Mouse (Mus musculus): ENCODE results near the gene Nxpe5. TPM values are rescaled to one million over a fixed set of nuclear protein-coding genes. Genes with fewer than 3 reads are reported as not detected.
"Not testable (repeated sequence)": the region's sequence is repeated elsewhere in the genome, so short reads cannot be mapped to it uniquely, and the experiment has no call there.

Gene Nxpe5
- polyA plus RNA-seq, 1 experiment from 2014 or later = not detected

DNA sequence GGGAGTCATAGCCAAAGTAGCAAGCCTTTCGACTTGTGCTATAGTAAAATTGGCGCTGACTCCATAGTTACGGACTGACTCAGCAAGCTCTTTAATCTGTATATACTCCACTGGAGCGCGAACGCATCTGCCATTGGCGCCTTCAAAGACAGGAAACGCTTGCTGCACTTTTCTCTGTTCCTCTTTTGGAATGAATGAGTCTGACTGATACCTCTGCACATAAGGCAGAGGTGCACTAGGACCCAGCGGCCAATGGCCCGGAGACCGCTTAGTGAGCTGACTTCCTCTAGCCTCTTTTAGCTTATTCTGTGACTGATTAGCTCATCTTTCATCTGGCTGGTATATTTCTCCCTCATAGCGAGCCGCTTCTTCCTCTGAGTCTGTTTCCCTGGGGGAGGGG lies 9.1 kb upstream of the Nxpe5 start:
- H3K36me3 ChIP-seq; H3K27me3 ChIP-seq; H3K27ac ChIP-seq; H3K4me3 ChIP-seq (replicated peaks); H3K9ac ChIP-seq (replicated peaks); H3K4me1 ChIP-seq (replicated peaks); ATAC-seq (ENCODE audit: insufficient number of reproducible peaks, insufficient read depth, low FRiP score, low TSS enrichment, low read depth); H3K4me2 ChIP-seq: not testable (repeated sequence)
- H3K9me3 ChIP-seq = peaks cover 33% of the 10 kb centered on the region
- WGBS = 96% methylated on average over 13 of the region's 13 CpGs

DNA sequence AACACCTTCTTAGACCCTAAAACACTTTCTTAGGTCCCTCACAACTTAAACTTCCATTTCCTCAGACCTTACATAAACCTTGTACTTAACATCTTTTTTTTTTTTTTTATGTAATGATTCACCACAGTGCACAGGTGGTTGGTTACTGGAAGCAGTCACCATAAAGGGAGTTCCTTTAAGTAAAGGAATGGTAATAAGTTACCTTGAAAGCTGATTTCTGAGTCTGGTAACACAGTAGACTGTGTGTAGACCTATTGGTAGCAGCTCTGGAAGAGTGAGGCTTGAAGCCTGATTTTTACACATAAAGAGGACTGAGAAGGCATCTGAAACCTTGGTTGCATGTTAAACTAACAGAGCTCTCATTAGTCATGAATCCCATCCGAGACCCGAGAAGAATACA lies 5.8 kb upstream of the Nxpe5 start:
- H3K4me2 ChIP-seq = no peak overlapping the region
- WGBS = 70% methylated on average over 2 of the region's 2 CpGs
- H3K9ac ChIP-seq (replicated peaks) = no peak overlapping the region
- H3K27me3 ChIP-seq = no peaks in the 10 kb centered on the region
- H3K27ac ChIP-seq = no peak overlapping the region
- H3K36me3 ChIP-seq = no peaks in the 10 kb centered on the region
- H3K4me1 ChIP-seq (replicated peaks) = no peaks in the 10 kb centered on the region
- H3K4me3 ChIP-seq (replicated peaks) = no peak overlapping the region
- no peak for ATAC-seq (ENCODE audit: insufficient number of reproducible peaks, insufficient read depth, low FRiP score, low TSS enrichment, low read depth)
- peaks cover 29% of the 10 kb centered on the region for H3K9me3 ChIP-seq

DNA sequence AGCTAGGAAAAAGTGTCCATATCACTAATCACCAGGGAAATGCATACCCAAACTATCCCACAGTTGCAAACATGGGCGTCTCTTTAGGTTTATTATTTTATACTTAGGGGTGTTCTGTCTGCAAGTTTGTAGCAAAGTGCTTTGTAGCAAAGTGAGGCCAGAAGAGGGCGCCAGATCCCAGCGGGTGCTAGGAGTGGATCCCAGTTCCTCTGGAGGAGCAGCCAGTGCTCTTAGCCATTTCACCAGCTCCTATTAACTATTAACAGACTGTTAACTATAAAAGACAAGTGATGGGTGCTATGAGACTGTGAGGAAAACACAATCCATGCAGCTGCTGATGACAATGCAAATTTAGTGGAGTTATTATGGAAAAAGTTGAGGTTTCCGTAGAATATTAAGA lies 3.6 kb upstream of the Nxpe5 start:
- ATAC-seq (ENCODE audit: insufficient number of reproducible peaks, insufficient read depth, low FRiP score, low TSS enrichment, low read depth) = no peak
- no peak overlapping the region for H3K9ac ChIP-seq (replicated peaks)

DNA sequence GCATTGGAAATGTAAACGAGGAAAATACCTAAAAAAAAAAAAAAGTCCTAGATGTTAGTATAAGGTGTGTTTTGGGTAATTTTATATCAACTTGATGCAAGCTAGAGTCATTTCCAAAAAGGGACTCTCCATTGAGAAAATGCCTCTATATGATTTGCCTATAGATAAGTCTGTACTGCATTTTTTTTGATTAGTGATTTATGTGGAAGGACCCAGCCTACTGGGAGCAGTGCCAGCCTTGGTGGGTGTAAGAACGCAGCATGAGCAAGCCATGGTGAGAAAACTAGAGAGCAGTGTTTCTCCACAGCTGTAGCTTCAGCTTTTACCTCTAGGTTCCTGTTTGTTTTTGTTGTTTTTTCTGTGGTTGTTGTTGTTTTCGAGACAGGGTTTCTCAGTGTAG lies 2.4 kb upstream of the Nxpe5 start:
- ATAC-seq (ENCODE audit: insufficient number of reproducible peaks, insufficient read depth, low FRiP score, low TSS enrichment, low read depth) = no peak
- no peaks in the 10 kb centered on the region for H3K4me1 ChIP-seq (replicated peaks)
- H3K4me3 ChIP-seq (replicated peaks) = no peak overlapping the region
- no peaks in the 10 kb centered on the region for H3K36me3 ChIP-seq
- H3K9me3 ChIP-seq = no peaks in the 10 kb centered on the region
- H3K4me2 ChIP-seq = no peak overlapping the region
- no peaks in the 10 kb centered on the region for H3K27me3 ChIP-seq
- H3K9ac ChIP-seq (replicated peaks) = no peak overlapping the region
- no peak overlapping the region for H3K27ac ChIP-seq
- 68% methylated on average over 3 of the region's 3 CpGs for WGBS

More for the DNA sequence above, 3.6 kb upstream of the Nxpe5 start:
- H3K36me3 ChIP-seq = no peaks in the 10 kb centered on the region
- peaks cover 7% of the 10 kb centered on the region; the same call in 1 of the 2 replicates for H3K9me3 ChIP-seq
- 27% methylated on average over 4 of the region's 4 CpGs for WGBS
- H3K4me1 ChIP-seq (replicated peaks) = no peaks in the 10 kb centered on the region
- H3K27ac ChIP-seq = no peak overlapping the region
- no peak overlapping the region for H3K4me2 ChIP-seq
- H3K4me3 ChIP-seq (replicated peaks) = no peak overlapping the region
- H3K27me3 ChIP-seq = no peaks in the 10 kb centered on the region

DNA sequence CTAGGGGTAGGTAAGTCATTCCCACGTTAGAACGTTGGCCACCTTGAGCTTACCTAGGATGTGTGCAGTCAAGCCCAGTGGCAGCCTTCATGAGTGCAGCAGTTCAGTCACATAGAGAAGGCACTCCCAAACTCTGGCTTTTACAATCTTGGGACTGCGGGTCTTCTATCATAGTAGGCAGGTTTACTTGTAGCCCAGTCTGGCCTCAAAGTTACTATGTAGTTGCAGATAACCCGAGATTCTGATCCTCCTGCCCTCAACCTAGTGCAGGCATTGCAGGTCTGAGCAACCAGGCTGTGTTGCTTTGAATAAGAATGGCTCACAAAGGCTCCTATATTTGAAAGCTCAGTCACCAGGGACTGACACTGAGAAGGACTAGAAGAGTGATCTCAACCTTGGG lies 793 bp downstream of the Nxpe5 start:
- Histone ChIP-seq H3K9me3 (no peaks in the 10 kb centered on the region), H3K9ac (replicated peaks) (no peak overlapping the region), H3K4me3 (replicated peaks) (no peak overlapping the region), H3K27me3 (no peaks in the 10 kb centered on the region), H3K36me3 (no peaks in the 10 kb centered on the region), H3K27ac (no peak overlapping the region), H3K4me2 (no peak overlapping the region), H3K4me1 (replicated peaks) (no peaks in the 10 kb centered on the region)
- 74% methylated on average over 4 of the region's 4 CpGs for WGBS
- ATAC-seq (ENCODE audit: insufficient number of reproducible peaks, insufficient read depth, low FRiP score, low TSS enrichment, low read depth) = no peak

DNA sequence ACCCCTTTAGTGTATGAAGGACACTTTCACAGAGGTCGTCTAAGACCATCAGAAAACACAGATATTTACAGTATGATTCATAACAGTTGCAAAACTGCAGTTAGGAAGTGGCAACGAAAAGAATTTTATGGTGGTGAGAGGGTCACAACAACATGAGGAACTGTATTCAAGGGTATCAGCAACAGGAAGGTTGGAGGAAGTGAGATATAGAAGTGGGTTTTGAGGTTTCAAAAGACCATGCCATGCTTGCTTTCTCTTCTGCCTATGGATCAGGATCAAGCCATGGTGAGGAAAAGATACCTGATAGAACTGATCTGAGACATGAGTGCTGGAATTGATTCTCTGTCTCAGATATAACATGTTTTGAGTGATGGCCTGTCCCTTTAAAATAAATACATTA lies 1.7 kb downstream of the Nxpe5 start:
- no peak for ATAC-seq (ENCODE audit: insufficient number of reproducible peaks, insufficient read depth, low FRiP score, low TSS enrichment, low read depth)
- Histone ChIP-seq H3K36me3 (no peaks in the 10 kb centered on the region), H3K4me2 (no peak overlapping the region), H3K27me3 (no peaks in the 10 kb centered on the region), H3K4me3 (replicated peaks) (no peak overlapping the region), H3K9ac (replicated peaks) (no peak overlapping the region), H3K9me3 (no peaks in the 10 kb centered on the region), H3K4me1 (replicated peaks) (no peaks in the 10 kb centered on the region), H3K27ac (no peak overlapping the region)
- 80% methylated on average over 2 of the region's 2 CpGs for WGBS

DNA sequence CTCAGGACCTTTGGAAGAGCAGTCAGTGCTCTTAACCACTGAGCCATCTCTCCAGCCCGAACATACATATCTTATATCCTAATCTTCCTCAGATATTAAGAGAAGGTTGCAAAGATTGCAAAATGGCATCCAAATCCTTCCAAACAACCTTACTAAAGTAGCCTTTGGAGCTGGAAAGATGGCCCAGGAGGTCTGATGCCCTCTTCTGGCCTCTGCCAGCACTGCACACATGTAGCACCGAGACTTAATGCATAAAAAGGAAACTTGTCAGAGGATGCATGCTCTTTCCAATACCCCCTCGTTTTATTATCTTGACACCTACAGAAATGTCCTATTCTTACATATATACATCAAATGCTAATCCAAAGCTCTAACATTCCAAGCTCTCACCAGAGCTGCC lies 2.3 kb downstream of the Nxpe5 start:
- Histone ChIP-seq H3K4me3 (replicated peaks) (no peak overlapping the region), H3K27me3 (no peaks in the 10 kb centered on the region), H3K36me3 (no peaks in the 10 kb centered on the region), H3K4me1 (replicated peaks) (no peaks in the 10 kb centered on the region), H3K4me2 (no peak overlapping the region), H3K9me3 (no peaks in the 10 kb centered on the region), H3K27ac (no peak overlapping the region), H3K9ac (replicated peaks) (no peak overlapping the region)
- WGBS = 55% methylated on average over 3 of the region's 3 CpGs
- ATAC-seq (ENCODE audit: insufficient number of reproducible peaks, insufficient read depth, low FRiP score, low TSS enrichment, low read depth) = no peak

DNA sequence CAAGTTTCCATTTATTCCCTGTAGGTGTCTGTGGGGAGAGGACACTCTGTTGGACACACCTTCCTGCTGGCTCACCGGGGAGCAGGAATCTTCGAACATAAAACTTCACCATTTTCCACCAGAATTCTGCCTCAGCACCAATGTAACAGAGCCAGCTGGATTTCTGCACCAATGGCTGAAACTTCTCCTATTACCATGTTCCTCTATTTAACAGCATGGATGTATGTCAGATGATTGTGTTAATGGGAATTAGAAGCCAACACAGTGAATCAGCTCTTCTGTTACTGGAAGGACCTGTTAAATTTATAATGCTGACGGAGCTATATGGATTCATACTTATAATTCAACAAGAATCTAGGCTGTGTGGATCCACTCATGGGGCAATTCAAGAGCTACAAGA lies 3.8 kb downstream of the Nxpe5 start:
- no peak overlapping the region for H3K9ac ChIP-seq (replicated peaks)
- no peaks in the 10 kb centered on the region for H3K27me3 ChIP-seq
- 90% methylated on average over 3 of the region's 3 CpGs for WGBS
- no peak overlapping the region for H3K27ac ChIP-seq
- no peaks in the 10 kb centered on the region for H3K9me3 ChIP-seq
- no peak overlapping the region for H3K4me2 ChIP-seq
- no peaks in the 10 kb centered on the region for H3K4me1 ChIP-seq (replicated peaks)
- no peak for ATAC-seq (ENCODE audit: insufficient number of reproducible peaks, insufficient read depth, low FRiP score, low TSS enrichment, low read depth)
- no peaks in the 10 kb centered on the region for H3K36me3 ChIP-seq
- no peak overlapping the region for H3K4me3 ChIP-seq (replicated peaks)

DNA sequence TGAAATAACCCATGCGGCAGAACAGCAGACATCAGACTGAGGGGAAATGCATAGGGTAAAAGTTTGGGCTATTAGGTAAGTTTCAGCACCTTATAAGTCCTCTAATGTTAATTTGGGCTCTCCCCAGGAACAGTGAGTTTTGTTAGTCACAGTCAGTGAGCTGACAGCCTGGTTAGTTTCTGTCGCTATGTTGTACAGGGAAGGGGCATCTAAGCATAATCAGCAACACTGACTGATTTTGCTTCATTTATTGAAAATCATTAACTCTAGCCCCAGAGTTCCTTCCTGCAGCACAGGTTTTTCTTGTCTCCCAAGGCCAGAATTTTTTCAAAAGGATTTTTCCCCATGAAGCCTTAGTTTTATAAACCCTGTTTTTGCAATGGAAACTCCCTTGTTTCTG lies 8.1 kb downstream of the Nxpe5 start:
- 81% methylated on average over 2 of the region's 2 CpGs for WGBS
- no peak overlapping the region for H3K9ac ChIP-seq (replicated peaks)
- no peak overlapping the region for H3K27ac ChIP-seq
- no peaks in the 10 kb centered on the region for H3K27me3 ChIP-seq
- H3K36me3 ChIP-seq = no peaks in the 10 kb centered on the region
- H3K4me1 ChIP-seq (replicated peaks) = no peaks in the 10 kb centered on the region
- no peak overlapping the region for H3K4me2 ChIP-seq
- no peak overlapping the region for H3K4me3 ChIP-seq (replicated peaks)
- no peaks in the 10 kb centered on the region for H3K9me3 ChIP-seq
- no peak for ATAC-seq (ENCODE audit: insufficient number of reproducible peaks, insufficient read depth, low FRiP score, low TSS enrichment, low read depth)

DNA sequence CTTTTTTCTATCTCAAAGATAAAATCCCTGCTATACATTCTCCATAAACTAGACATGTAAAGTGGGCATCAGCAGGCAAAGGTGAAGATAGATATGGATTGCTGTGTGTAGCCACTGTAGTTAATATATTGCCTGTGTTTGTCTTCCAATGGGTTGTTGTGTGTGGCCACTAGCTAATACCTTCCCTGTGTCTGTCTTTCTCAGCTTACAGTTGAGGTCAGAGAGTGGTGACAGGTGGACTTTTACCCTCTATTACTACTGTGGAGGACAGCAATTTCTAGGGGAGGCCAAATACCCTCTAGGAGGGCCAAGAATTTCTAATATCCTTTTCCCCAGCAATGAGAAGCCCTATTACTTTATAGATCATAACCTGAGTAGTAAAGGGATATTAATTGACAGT lies 8.5 kb downstream of the Nxpe5 start:
- H3K4me2 ChIP-seq = no peak overlapping the region
- no peaks in the 10 kb centered on the region for H3K36me3 ChIP-seq
- H3K27ac ChIP-seq = no peak overlapping the region
- no peaks in the 10 kb centered on the region for H3K4me1 ChIP-seq (replicated peaks)
- ATAC-seq (ENCODE audit: insufficient number of reproducible peaks, insufficient read depth, low FRiP score, low TSS enrichment, low read depth) = no peak
- H3K27me3 ChIP-seq = no peaks in the 10 kb centered on the region
- H3K9me3 ChIP-seq = no peaks in the 10 kb centered on the region
- no peak overlapping the region for H3K9ac ChIP-seq (replicated peaks)
- no peak overlapping the region for H3K4me3 ChIP-seq (replicated peaks)

DNA sequence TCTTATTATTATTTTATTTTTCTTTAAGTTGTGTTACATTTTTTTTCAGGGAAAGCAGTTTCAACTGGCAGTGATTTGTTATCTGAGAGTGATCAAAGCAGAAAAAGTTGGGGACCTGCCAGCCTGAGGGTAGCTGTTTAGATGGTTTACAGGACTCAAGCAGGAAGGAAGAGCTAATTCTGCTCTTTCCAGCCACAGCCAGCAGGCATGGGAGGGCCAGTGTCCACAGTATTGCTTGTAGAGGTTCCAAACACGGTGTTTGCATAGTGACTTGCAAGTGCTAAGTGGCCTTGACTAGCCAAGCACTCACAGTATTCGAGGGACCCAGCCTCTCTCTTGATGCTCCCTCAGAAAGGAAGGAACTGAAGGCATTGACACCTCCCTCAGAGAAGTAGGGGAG lies 15.8 kb downstream of the Nxpe5 start:
- Histone ChIP-seq H3K4me2 (no peak overlapping the region), H3K4me3 (replicated peaks) (no peak overlapping the region), H3K36me3 (no peaks in the 10 kb centered on the region), H3K4me1 (replicated peaks) (no peaks in the 10 kb centered on the region), H3K27ac (no peak overlapping the region), H3K27me3 (no peaks in the 10 kb centered on the region), H3K9ac (replicated peaks) (no peak overlapping the region), H3K9me3 (no peaks in the 10 kb centered on the region)
- WGBS = 32% methylated on average over 2 of the region's 2 CpGs
- no peak for ATAC-seq (ENCODE audit: insufficient number of reproducible peaks, insufficient read depth, low FRiP score, low TSS enrichment, low read depth)

DNA sequence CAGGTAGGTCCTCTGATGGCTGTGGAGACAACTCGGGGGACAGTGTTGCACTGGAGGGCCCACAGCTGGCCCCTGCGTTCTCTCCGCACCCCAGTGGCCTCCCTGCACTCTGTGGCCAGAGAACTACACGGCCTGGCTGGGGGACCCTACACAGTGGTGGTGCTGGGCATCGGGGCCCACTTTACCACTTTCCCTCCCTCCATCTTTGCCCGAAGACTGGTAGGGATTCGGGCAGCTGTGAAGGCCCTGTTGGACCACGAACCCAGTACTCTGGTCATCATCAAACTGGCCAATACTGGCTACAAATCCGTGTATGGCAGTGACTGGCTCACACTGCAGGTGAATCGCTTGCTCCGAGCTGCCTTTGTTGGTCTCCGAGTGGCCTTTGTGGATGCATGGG lies 25.4 kb downstream of the Nxpe5 start:
- WGBS = 83% methylated on average over 12 of the region's 12 CpGs
- no peaks in the 10 kb centered on the region for H3K36me3 ChIP-seq
- H3K27ac ChIP-seq = no peak overlapping the region
- H3K27me3 ChIP-seq = no peaks in the 10 kb centered on the region
- no peak overlapping the region for H3K4me2 ChIP-seq
- ATAC-seq (ENCODE audit: insufficient number of reproducible peaks, insufficient read depth, low FRiP score, low TSS enrichment, low read depth) = no peak
- peaks cover 6% of the 10 kb centered on the region for H3K4me1 ChIP-seq (replicated peaks)
- H3K9ac ChIP-seq (replicated peaks) = no peak overlapping the region
- H3K9me3 ChIP-seq = no peaks in the 10 kb centered on the region
- no peak overlapping the region for H3K4me3 ChIP-seq (replicated peaks)

Measured in limb, embryonic 12.5 days (tissue).